Mouse (Mus musculus) MEL (cell line): ENCODE data around the gene Tmem86a.

Experiments
- BHLHE40 ChIP-seq: IDR thresholded peaks from 2 replicates; pipeline ENCODE4 v1.6.1; 2012; ENCODE audit warnings: low read depth, mild to moderate bottlenecking, inconsistent platforms, low read length, improper control_type of control experiment, borderline replicate concordance
- E2F4 ChIP-seq: IDR thresholded peaks from 2 replicates; pipeline ENCODE4 v1.6.1; 2011; ENCODE audit warnings: low read depth, low read length, improper control_type of control experiment, borderline replicate concordance
- KAT2A ChIP-seq: conservative IDR thresholded peaks from 2 replicates; pipeline ENCODE4 v1.6.1; 2012; ENCODE audit warnings: low read depth, low read length, improper control_type of control experiment, inconsistent platforms
- MAFK ChIP-seq: IDR thresholded peaks from 2 replicates; pipeline ENCODE4 v1.6.1; 2011; ENCODE audit warnings: low read depth, mild to moderate bottlenecking, low read length, improper control_type of control experiment, borderline replicate concordance
- POLR2A ChIP-seq, 2 experiments: IDR thresholded peaks; 2 replicates each; pipeline ENCODE4 v1.6.1; 2011 to 2012; ENCODE audit warnings: low read length in 2 of 2, mild to moderate bottlenecking in 2 of 2, control low read depth in 1 of 2, improper control_type of control experiment in 1 of 2, low read depth in 1 of 2, moderate library complexity in 1 of 2; ENCODE audit not compliant: control insufficient read depth in 1 of 2, insufficient read depth in 1 of 2, poor library complexity in 1 of 2
- UBTF ChIP-seq: IDR thresholded peaks from 2 replicates; pipeline ENCODE4 v1.6.1; 2012; ENCODE audit warnings: low read depth, mild to moderate bottlenecking, inconsistent platforms, low read length, improper control_type of control experiment, moderate library complexity, borderline replicate concordance; ENCODE audit not compliant: insufficient read depth
- USF1 ChIP-seq: IDR thresholded peaks from 2 replicates; pipeline ENCODE4 v1.6.1; 2014; ENCODE audit warnings: low read depth, mild to moderate bottlenecking, inconsistent platforms, low read length, improper control_type of control experiment, moderate library complexity
- ZC3H11A ChIP-seq: IDR thresholded peaks from 2 replicates; pipeline ENCODE4 v1.6.1; 2012; ENCODE audit warnings: low read depth, mild to moderate bottlenecking, inconsistent platforms, low read length, improper control_type of control experiment

DNA sequence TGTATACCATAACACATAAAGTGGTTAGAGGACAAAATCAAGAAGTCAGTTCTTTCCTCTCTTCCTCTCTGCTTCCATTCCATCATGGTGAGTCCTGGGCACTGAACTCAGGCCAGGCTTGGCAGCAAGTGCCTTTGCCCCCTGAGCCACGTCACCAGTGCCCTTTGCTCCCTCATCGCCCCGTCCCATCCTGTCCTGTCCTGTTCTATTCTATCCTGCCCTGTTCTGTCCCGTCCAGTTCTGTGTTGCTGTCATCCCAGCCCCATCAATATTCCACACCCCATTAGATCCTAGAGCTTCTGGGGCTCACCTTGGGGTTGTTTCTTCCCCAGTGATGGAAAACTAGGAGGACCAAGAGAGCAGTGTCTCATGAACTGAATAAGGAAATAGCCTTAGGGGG lies 8.3 kb upstream of the Tmem86a start:
- TF ChIP-seq USF1 (no peak), POLR2A (IDR thresholded peaks at IDR 0.05; ENCODE audit: control insufficient read depth in 1 of 2, insufficient read depth in 1 of 2, low read depth in 1 of 2, low read length in 2 of 2, poor library complexity in 1 of 2) (no peak), ZC3H11A (no peak), MAFK (no peak), UBTF (no peak), KAT2A (no peak), BHLHE40 (no peak), E2F4 (no peak)
